Comparison of ENCODE assay signal across 20 mouse cellular contexts in genomic region chr5:9346510-9346909, GRCm38 (mm10).
DNase-seq lines count a peak whose midpoint lies in the region; ATAC-seq lines count a peak whose summit lies in the region.
"Had no signal": no experiment of that assay in that cellular context is flagged by ENCODE, and none has a peak within 500 bp of the region (broad histone marks: within the 10 kb centered on the region; RNA-seq: fewer than 3 reads in every experiment).

No protein-coding gene starts in this region.

- H3K4me2 ChIP-seq in hindbrain, embryonic 12.5 days (replicated peaks): no peak overlapping the region
- no peak overlapping the region for H3K4me2 ChIP-seq in hindbrain, embryonic 15.5 days
- H3K4me2 ChIP-seq: forebrain, embryonic 15.5 days; limb, embryonic 15.5 days had no signal

- H3K27ac ChIP-seq in hindbrain, embryonic 12.5 days: 0 out of 2 replicates have a peak overlapping the region, but pooled peaks have one; percentile 25
- H3K27ac ChIP-seq in hindbrain, embryonic 10.5 days: no peak overlapping the region
- H3K27ac ChIP-seq in hindbrain, embryonic 15.5 days (replicated peaks): peak overlapping the region; percentile 58; the same call in 1 of the 2 replicates
- H3K27ac ChIP-seq: forebrain, embryonic 15.5 days; heart, embryonic 10.5 days; limb, embryonic 15.5 days had no signal

- H3K9me3 ChIP-seq in hindbrain, embryonic 12.5 days (replicated peaks): no peaks in the 10 kb centered on the region
- no peaks in the 10 kb centered on the region for H3K9me3 ChIP-seq in hindbrain, embryonic 10.5 days
- H3K9me3 ChIP-seq in hindbrain, embryonic 15.5 days: no peaks in the 10 kb centered on the region
- H3K9me3 ChIP-seq: forebrain, embryonic 15.5 days; heart, embryonic 10.5 days; limb, embryonic 15.5 days had no signal

- H3K27me3 ChIP-seq in hindbrain, embryonic 12.5 days: no peaks in the 10 kb centered on the region
- H3K27me3 ChIP-seq in hindbrain, embryonic 10.5 days (ENCODE audit: insufficient read depth, poor library complexity, severe bottlenecking): no peaks in the 10 kb centered on the region
- H3K27me3 ChIP-seq in hindbrain, embryonic 15.5 days: no peaks in the 10 kb centered on the region
- H3K27me3 ChIP-seq: forebrain, embryonic 15.5 days; limb, embryonic 15.5 days; Patski had no signal

- DNase-seq in hindbrain, embryonic 10.5 days (ENCODE audit: low spot score): no peak
- DNase-seq in A20 (ENCODE audit: low read depth, low spot score) (peak; percentile 18), R1 (ENCODE audit: low read depth, low spot score) (peak; percentile 18)
- DNase-seq in urinary bladder, adult 18-20 months (ENCODE audit: low spot score in 2 of 2): no peak
- no peak for DNase-seq in layer of hippocampus, adult 9-10 months (ENCODE audit: low spot score)
- DNase-seq: adrenal gland, postnatal 25 days; cerebellum, adult 8-10 months; kidney, adult 11 months; kidney, postnatal 10 days; layer of hippocampus, postnatal 36 days; right cerebral cortex, postnatal 25 days; thymus, postnatal 4 days had no signal

- no peak for ATAC-seq in hindbrain, embryonic 12.5 days (ENCODE audit: low FRiP score)
- no peak for ATAC-seq in hindbrain, embryonic 15.5 days (ENCODE audit: low FRiP score, low read depth)
- ATAC-seq: forebrain, embryonic 15.5 days; lung, postnatal 0 days; Patski had no signal

- no peak overlapping the region for H3K4me3 ChIP-seq in hindbrain, embryonic 12.5 days
- no peak overlapping the region for H3K4me3 ChIP-seq in hindbrain, embryonic 10.5 days
- H3K4me3 ChIP-seq in hindbrain, embryonic 15.5 days: no peak overlapping the region
- H3K4me3 ChIP-seq: forebrain, embryonic 15.5 days; heart, embryonic 10.5 days; limb, embryonic 15.5 days; myocyte had no signal

- WGBS in hindbrain, embryonic 12.5 days: 61% methylated on average over 4 of the region's 4 CpGs
- 78% methylated on average over 4 of the region's 4 CpGs for WGBS in hindbrain, embryonic 10.5 days
- 52% methylated on average over 4 of the region's 4 CpGs for WGBS in hindbrain, embryonic 15.5 days

- H3K4me1 ChIP-seq in hindbrain, embryonic 12.5 days: peaks cover 13% of the 10 kb centered on the region
- no peaks in the 10 kb centered on the region for H3K4me1 ChIP-seq in hindbrain, embryonic 10.5 days (replicated peaks)
- peaks cover 31% of the 10 kb centered on the region for H3K4me1 ChIP-seq in hindbrain, embryonic 15.5 days (replicated peaks)
- H3K4me1 ChIP-seq: heart, embryonic 10.5 days; limb, embryonic 15.5 days had no signal

- H3K36me3 ChIP-seq in hindbrain, embryonic 12.5 days: no peaks in the 10 kb centered on the region
- no peaks in the 10 kb centered on the region for H3K36me3 ChIP-seq in hindbrain, embryonic 10.5 days
- H3K36me3 ChIP-seq in hindbrain, embryonic 15.5 days: no peaks in the 10 kb centered on the region
- H3K36me3 ChIP-seq: forebrain, embryonic 15.5 days; heart, embryonic 10.5 days; limb, embryonic 15.5 days had no signal

- H3K9ac ChIP-seq in hindbrain, embryonic 12.5 days: no peak overlapping the region
- no peak overlapping the region for H3K9ac ChIP-seq in hindbrain, embryonic 15.5 days
- H3K9ac ChIP-seq: forebrain, embryonic 15.5 days; limb, embryonic 15.5 days had no signal

Comparison
In these comparisons a context has a peak if more than half of its experiments do, and no peak if none do; other contexts are left out.
1. DNase-seq: peak in A20 (single experiment) and R1 (single experiment); none in hindbrain, embryonic 10.5 days (single experiment), urinary bladder, adult 18-20 months (0 of 2) and layer of hippocampus, adult 9-10 months (single experiment).